Mouse (Mus musculus) stomach, postnatal 0 days (tissue): Measurements from ENCODE around the gene Slc25a35. TPM values are rescaled to one million over a fixed set of nuclear protein-coding genes. Genes with fewer than 3 reads are reported as not detected.

ENCODE experiments used
- ATAC-seq: fragments of 200-750 bp; cut with Nextera tagmentation; 2 replicates; pipeline ENCODE4 v1.8.0; 2017; ENCODE audit not compliant: low FRiP score, low TSS enrichment
- DNase-seq: peaks from one replicate; pipeline ENCODE4 v3.0.0-alpha.2; 2016; ENCODE audit warnings: low spot score
- H3K27ac ChIP-seq: fragments of 300-500 bp; sonication (generic); replicated peaks from 2 replicates; pipeline ENCODE4 v1.5.1; 2014; ENCODE audit warnings: mild to moderate bottlenecking, control low read depth
- H3K27me3 ChIP-seq: fragments of 300-500 bp; sonication (generic); 2 replicates; pipeline ENCODE4 v1.6.1; 2014; ENCODE audit warnings: low read length; ENCODE audit not compliant: control insufficient read depth, insufficient read depth
- H3K36me3 ChIP-seq: fragments of 300-500 bp; sonication (generic); 2 replicates; pipeline ENCODE4 v1.6.1; 2014; ENCODE audit warnings: low read length, mixed read lengths; ENCODE audit not compliant: control insufficient read depth, insufficient read depth
- H3K4me1 ChIP-seq: fragments of 300-500 bp; sonication (generic); replicated peaks from 2 replicates; pipeline ENCODE4 v1.6.1; 2014; ENCODE audit warnings: antibody characterized with exemption; ENCODE audit not compliant: control insufficient read depth, insufficient read depth
- H3K4me2 ChIP-seq: fragments of 300-500 bp; sonication (generic); replicated peaks from 2 replicates; pipeline ENCODE4 v1.6.1; 2014; ENCODE audit warnings: low read depth, mild to moderate bottlenecking, control low read depth, moderate library complexity
- H3K4me3 ChIP-seq: fragments of 300-500 bp; sonication (generic); 2 replicates; pipeline ENCODE4 v1.5.1; 2014; ENCODE audit warnings: low read depth, low read length, control low read depth
- H3K9ac ChIP-seq: fragments of 300-500 bp; sonication (generic); 2 replicates; pipeline ENCODE4 v1.6.1; 2014; ENCODE audit warnings: mild to moderate bottlenecking, low read length, control low read depth, mixed read lengths
- H3K9me3 ChIP-seq: fragments of 300-500 bp; sonication (generic); 2 replicates; pipeline ENCODE4 v1.6.1; 2016; ENCODE audit warnings: low read length; ENCODE audit not compliant: control insufficient read depth
- CTCF ChIP-seq: IDR thresholded peaks from 2 replicates; pipeline ENCODE4 v1.5.1; 2016; ENCODE audit warnings: antibody characterized with exemption, low read depth, mild to moderate bottlenecking, moderate library complexity
- EP300 ChIP-seq: optimal IDR thresholded peaks from 2 replicates; pipeline ENCODE3; 2016; ENCODE audit warnings: antibody characterized with exemption
- WGBS: fragments of 180-500 bp; shearing (Covaris S2); extraction: QIAGEN DNeasy Blood & Tissue Kit; methylation state at CpG from one replicate; pipeline ENCODE4 v1.1.7; 2014; 5-methylcytosine and 5-hydroxymethylcytosine counted together
- polyA plus RNA-seq: library from polyadenylated mRNA; unstranded; fragments of >200 nt; fragmentation: Nextera tagmentation; extraction: Ambion mirVana; gene quantifications from 2 replicates; pipeline ENCODE4 v1.2.1, GENCODE M21; 2015

Slc25a35 gene
- polyA plus RNA-seq, 1 experiment from 2014 or later = 4.9 TPM

DNA sequence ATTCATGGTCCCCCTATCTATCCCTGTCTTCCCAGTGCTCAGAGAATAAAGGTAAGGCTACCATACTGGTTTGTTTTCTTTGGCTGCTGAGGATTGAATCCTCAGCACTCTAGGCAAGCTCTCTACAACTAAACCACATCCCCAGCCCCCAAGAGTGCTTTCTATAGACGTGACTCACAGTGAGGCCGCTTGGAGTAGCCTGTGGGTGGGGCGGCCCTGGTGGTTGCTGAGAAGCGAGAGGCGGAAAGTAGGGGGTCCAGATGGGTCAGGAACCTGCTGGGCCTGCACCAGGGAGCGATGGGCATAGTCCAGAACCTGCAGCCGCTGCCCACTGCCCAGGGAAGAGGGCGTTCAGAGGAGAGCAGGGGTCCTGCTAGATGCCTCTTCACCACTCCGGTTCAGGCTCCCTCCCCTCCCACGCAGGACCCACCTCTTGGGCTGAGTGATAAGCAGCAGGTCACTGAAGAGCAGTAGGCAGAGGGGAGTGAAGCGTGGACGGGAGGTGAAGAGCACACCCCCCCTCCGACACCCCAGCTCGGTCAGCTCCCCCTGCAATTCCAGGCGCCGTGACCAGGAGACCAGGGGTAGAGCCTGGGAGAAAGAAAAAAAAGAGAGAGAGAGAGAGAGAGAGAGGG, 21.0 kb upstream of the Slc25a35 start:
- no peak overlapping the region for H3K27ac ChIP-seq
- no peak overlapping the region; the same call in 1 of the 2 replicates for H3K4me3 ChIP-seq
- no peaks in the 10 kb centered on the region for H3K27me3 ChIP-seq
- ATAC-seq (peak; percentile 45; the same call in 1 of the 2 replicates), DNase-seq (peak; percentile 35)
- H3K4me1 ChIP-seq = no peaks in the 10 kb centered on the region
- 9% methylated on average over 15 of the region's 16 CpGs for WGBS
- TF ChIP-seq CTCF = no peak
- no peak for TF ChIP-seq EP300
- no peaks in the 10 kb centered on the region for H3K9me3 ChIP-seq
- no peak overlapping the region for H3K9ac ChIP-seq
- H3K36me3 ChIP-seq = no peaks in the 10 kb centered on the region
- peak overlapping the region; percentile 34 for H3K4me2 ChIP-seq

DNA sequence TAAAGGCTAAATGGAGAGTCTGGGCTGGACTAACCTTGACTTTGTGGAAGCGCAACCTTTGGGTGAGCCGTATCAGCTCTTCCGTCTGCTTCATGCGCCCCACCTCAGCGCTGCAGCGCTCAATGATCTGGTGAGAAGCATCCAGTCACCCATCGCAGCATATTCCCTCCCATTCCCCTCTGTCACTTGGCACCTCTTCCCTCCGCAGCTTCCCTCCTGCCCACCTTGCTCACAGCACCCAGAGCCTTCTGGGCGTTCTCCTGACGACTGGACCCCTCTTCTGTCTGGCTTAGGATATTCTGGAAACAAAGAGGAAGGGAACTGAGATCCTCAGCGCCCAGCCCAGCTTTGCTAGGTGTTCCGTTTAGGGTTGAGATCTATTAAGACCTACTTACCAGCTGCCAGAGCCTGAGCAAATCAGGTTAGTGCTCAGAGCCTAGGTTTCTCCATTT, 20.4 kb upstream of the Slc25a35 start:
- DNase-seq (no peak), ATAC-seq (no peak)
- TF ChIP-seq EP300 = no peak
- no peak for TF ChIP-seq CTCF
- Histone ChIP-seq H3K4me3 (no peak overlapping the region), H3K27me3 (no peaks in the 10 kb centered on the region), H3K9ac (no peak overlapping the region), H3K9me3 (no peaks in the 10 kb centered on the region), H3K4me2 (no peak overlapping the region), H3K27ac (no peak overlapping the region), H3K4me1 (no peaks in the 10 kb centered on the region), H3K36me3 (no peaks in the 10 kb centered on the region)
- 10% methylated on average over 12 of the region's 12 CpGs for WGBS

DNA sequence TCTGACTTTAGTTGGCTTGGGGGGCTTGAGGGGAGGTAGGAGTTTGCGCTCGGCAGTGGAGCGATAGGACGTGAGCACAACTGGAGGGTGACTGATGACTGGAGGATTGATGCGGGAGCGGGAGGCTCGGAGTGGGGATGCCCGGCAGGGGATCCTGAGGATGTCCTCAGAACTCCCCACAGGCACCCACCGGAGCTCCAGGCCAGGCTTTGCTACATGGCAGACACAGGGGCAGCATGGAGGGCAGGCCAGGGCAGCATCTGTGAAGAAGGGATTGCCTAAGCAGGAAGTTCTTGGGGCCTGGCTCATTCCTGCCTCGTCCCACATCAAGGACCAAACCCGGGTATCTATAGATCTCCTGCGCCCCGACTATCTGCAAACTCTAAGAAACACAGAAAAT, 14.0 kb upstream of the Slc25a35 start:
- 31% methylated on average over 13 of the region's 13 CpGs for WGBS
- Histone ChIP-seq H3K27ac (no peak overlapping the region), H3K9me3 (no peaks in the 10 kb centered on the region), H3K9ac (no peak overlapping the region), H3K36me3 (no peaks in the 10 kb centered on the region), H3K4me3 (peak overlapping the region; percentile 41), H3K4me2 (peak overlapping the region; percentile 63), H3K27me3 (no peaks in the 10 kb centered on the region), H3K4me1 (peaks cover 3% of the 10 kb centered on the region; the same call in 1 of the 2 replicates)
- ATAC-seq (no peak), DNase-seq (no peak)
- no peak for TF ChIP-seq EP300
- TF ChIP-seq CTCF = no peak

DNA sequence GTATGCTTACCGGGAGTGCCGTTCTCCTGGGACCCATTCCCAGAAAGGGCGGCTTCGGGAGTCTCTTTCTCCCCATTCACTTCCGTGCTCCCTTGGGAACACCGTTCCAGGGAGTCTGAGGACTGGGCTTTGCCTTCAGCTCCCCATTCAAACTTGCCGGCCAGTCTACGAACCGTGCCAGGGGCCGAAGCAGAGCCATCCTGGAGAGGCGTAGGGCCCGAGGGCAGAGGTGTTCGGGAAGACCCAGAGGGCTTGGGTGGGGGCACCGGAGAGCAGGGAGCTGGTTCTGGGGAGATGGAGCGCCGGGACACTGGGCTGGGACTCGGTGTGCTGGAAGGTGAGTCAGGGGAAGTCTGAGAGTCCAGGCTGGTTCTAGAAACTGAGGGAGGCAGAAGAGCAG, 13.5 kb upstream of the Slc25a35 start:
- peaks cover 3% of the 10 kb centered on the region; the same call in 1 of the 2 replicates for H3K4me1 ChIP-seq
- H3K9ac ChIP-seq = peak overlapping the region; percentile 59
- no peak for ATAC-seq
- no peaks in the 10 kb centered on the region for H3K36me3 ChIP-seq
- peak overlapping the region; percentile 63 for H3K4me2 ChIP-seq
- no peaks in the 10 kb centered on the region for H3K27me3 ChIP-seq
- H3K4me3 ChIP-seq = peak overlapping the region; percentile 41
- 4% methylated on average over 17 of the region's 17 CpGs for WGBS
- no peak overlapping the region for H3K27ac ChIP-seq
- DNase-seq = peak; percentile 37
- no peak for TF ChIP-seq CTCF
- no peak for TF ChIP-seq EP300
- H3K9me3 ChIP-seq = no peaks in the 10 kb centered on the region

DNA sequence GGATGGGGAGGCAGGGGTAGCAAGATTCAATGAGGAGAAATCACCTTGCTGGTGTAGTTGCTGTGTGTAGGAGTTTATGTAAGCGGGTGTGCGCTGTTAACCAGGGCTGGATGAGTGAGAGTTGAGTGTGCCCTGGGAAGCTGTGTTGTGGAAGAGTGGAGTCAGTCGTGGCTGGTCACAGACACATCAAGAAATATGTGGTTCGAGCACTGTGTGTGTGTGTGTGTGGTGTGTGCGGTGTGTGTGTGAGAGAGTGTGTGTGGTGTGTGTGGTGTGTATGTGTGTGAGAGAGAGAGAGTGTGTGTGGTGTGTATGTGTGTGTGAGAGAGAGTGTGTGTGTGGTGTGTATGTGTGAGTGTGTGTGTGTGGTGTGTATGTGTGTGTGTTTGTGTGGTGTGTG, 12.5 kb upstream of the Slc25a35 start:
- peak overlapping the region; percentile 63 for H3K4me2 ChIP-seq
- no peak for DNase-seq
- no peaks in the 10 kb centered on the region for H3K36me3 ChIP-seq
- H3K27ac ChIP-seq = no peak overlapping the region
- no peak overlapping the region for H3K9ac ChIP-seq
- peaks cover 3% of the 10 kb centered on the region; the same call in 1 of the 2 replicates for H3K4me1 ChIP-seq
- TF ChIP-seq CTCF (no peak), EP300 (no peak)
- H3K9me3 ChIP-seq = no peaks in the 10 kb centered on the region
- WGBS = 67% methylated on average over 5 of the region's 5 CpGs
- ATAC-seq = no peak; the same call in 1 of the 2 replicates
- no peak overlapping the region for H3K4me3 ChIP-seq
- no peaks in the 10 kb centered on the region for H3K27me3 ChIP-seq

DNA sequence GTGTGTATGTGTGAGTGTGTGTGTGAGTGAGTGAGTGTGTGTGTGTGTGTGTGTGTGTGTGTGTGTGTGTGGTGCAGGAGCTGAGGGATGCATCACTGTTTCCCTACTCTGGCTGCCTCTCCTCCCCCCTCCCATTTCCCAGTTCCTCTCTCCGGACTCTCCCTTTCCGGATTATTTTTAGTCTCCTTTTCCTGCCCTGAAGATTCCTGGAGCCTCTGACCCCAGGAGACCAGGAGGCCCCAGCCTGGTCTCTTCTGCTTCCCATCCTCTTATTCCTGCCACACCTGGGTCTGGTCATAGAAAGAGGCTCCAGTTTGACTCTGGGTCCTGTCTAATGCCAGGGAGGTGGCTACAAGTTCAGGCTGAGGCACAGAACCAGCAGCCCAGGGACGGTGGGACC, 11.8 kb upstream of the Slc25a35 start:
- Histone ChIP-seq H3K9ac (no peak overlapping the region), H3K27ac (peak overlapping the region; percentile 49; the same call in 1 of the 2 replicates), H3K4me1 (peaks cover 3% of the 10 kb centered on the region; the same call in 1 of the 2 replicates), H3K27me3 (no peaks in the 10 kb centered on the region), H3K4me2 (no peak overlapping the region), H3K36me3 (no peaks in the 10 kb centered on the region), H3K4me3 (no peak overlapping the region), H3K9me3 (no peaks in the 10 kb centered on the region)
- 40% methylated on average over 3 of the region's 3 CpGs for WGBS
- TF ChIP-seq EP300 = no peak
- TF ChIP-seq CTCF = no peak
- DNase-seq (no peak), ATAC-seq (no peak)
